Mouse (Mus musculus) neutrophil, adult 5-6 weeks (primary cell): ENCODE measurements at regions not wholly inside any gene's neighbourhood (a gene's known extent, or its start where the extent isn't known, plus 50 kb on each side); places are given as distances from the start of the nearest gene placed in this dataset.

Experiments
- ATAC-seq: fragments of 151-379, 151-347 bp; 2 replicates; pipeline ENCODE4 v1.8.0; 2017; ENCODE audit warnings: mild to moderate bottlenecking, moderate TSS enrichment; ENCODE audit not compliant: insufficient number of reproducible peaks, poor library complexity, low FRiP score, severe bottlenecking; ENCODE audit errors: extremely low read depth

- no peak for ATAC-seq
Measured at GRCm38 (mm10) chr11:19606943-19607342, 317.2 kb upstream of the Spred2 start.

- no peak for ATAC-seq
Measured at GRCm38 (mm10) chr11:19607941-19608340, 316.2 kb upstream of the Spred2 start.

- ATAC-seq, result no peak
Measured at GRCm38 (mm10) chr11:19608523-19608922, 315.7 kb upstream of the Spred2 start.

GRCm38 (mm10) chr11:19610559-19610958 is 313.6 kb upstream of the Spred2 start:
- ATAC-seq, result no peak

GRCm38 (mm10) chr11:19611217-19611616 is 313.0 kb upstream of the Spred2 start:
- no peak for ATAC-seq

- no peak for ATAC-seq
Measured at GRCm38 (mm10) chr11:19616520-19616919, 307.7 kb upstream of the Spred2 start.

- no peak for ATAC-seq
Measured at GRCm38 (mm10) chr11:19619494-19619893, 304.7 kb upstream of the Spred2 start.

- no peak for ATAC-seq
Measured at GRCm38 (mm10) chr11:19631055-19631695, 293.0 kb upstream of the Spred2 start.

- no peak for ATAC-seq
Measured at GRCm38 (mm10) chr11:19632477-19632876, 291.7 kb upstream of the Spred2 start.

GRCm38 (mm10) chr11:19633621-19634020 is 290.6 kb upstream of the Spred2 start:
- no peak for ATAC-seq

- no peak for ATAC-seq
Measured at GRCm38 (mm10) chr11:19641153-19641552, 283.0 kb upstream of the Spred2 start.

- ATAC-seq, result no peak
Measured at GRCm38 (mm10) chr11:19644116-19644795, 279.9 kb upstream of the Spred2 start.

- ATAC-seq, result no peak
Measured at GRCm38 (mm10) chr11:19645106-19645505, 279.1 kb upstream of the Spred2 start.

- ATAC-seq, result no peak
Measured at GRCm38 (mm10) chr11:19651522-19651921, 272.7 kb upstream of the Spred2 start.

- no peak for ATAC-seq
Measured at GRCm38 (mm10) chr11:19651929-19652328, 272.2 kb upstream of the Spred2 start.

- no peak for ATAC-seq
Measured at GRCm38 (mm10) chr11:19659511-19659910, 264.7 kb upstream of the Spred2 start.

- no peak for ATAC-seq
Measured at GRCm38 (mm10) chr11:19666732-19667131, 257.4 kb upstream of the Spred2 start.

- ATAC-seq, result no peak
Measured at GRCm38 (mm10) chr11:19670853-19671530, 253.2 kb upstream of the Spred2 start.

- ATAC-seq, result no peak
Measured at GRCm38 (mm10) chr11:19673012-19673411, 251.2 kb upstream of the Spred2 start.

- no peak for ATAC-seq
Measured at GRCm38 (mm10) chr11:19676514-19676913, 247.7 kb upstream of the Spred2 start.
